Mouse (Mus musculus): Measurements from ENCODE around the gene Gpr155.

Gpr155 gene

DNA sequence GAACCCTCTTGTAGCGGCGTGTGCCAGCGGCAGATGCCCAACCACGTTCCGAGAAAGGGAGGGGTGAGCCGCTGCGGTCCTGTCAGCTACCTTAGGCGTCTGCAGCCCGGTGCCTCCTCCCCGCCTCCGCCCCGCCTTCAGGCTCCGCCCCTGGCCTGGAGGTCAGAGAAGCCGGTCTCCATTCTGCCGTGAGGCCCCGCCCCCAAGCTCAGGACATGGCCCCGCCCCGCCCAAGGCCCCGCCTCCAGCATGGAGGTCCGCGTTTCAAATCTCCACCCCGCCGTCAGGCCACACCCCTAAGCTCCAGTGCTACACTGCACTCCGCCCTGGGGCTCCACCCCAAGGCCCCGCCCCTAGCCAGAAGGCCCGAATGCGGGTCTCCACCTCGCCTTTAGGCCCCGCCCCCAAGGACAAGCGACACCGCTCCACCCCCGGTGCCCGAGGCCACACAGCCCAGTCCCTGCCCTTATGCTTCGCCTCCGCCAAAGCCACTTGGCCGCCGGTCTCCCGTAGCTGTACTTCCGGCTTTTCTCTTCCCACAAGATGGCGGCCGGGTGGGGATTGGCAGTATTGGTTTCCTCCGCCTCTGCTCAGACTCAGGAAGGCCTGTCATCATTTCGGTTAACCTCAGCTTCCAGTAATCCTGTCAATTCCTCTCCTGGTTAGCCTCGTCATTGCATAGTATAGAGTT, at the start of gene Gpr155:
Gene Gpr155, minus strand, starts transcription at position 217 of the 691 bp plus-strand sequence.
- in situ Hi-C loops (cut with MboI, MseI): no loop called here

DNA sequence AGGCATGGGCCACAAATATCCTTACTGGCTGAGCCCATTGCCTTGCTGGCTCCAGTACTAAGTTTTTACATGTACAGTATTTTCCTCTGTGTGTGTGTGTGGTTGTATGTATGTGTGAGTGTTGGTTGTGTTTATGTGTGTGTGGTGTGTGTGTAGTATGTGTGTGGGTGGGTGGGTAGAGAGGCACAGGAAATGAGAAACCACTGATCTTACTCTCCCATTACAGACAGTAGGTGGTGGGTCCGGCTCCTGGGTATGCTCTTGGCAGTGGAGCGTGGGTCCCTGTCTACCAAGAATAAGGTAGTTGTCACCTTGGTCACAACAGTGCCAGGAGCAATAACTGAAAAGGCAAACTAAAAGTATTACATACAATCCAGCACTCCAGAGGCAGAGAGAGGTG, 49.5 kb upstream of the Gpr155 start:
- in situ Hi-C loops (cut with MboI, MseI): no loop called here

DNA sequence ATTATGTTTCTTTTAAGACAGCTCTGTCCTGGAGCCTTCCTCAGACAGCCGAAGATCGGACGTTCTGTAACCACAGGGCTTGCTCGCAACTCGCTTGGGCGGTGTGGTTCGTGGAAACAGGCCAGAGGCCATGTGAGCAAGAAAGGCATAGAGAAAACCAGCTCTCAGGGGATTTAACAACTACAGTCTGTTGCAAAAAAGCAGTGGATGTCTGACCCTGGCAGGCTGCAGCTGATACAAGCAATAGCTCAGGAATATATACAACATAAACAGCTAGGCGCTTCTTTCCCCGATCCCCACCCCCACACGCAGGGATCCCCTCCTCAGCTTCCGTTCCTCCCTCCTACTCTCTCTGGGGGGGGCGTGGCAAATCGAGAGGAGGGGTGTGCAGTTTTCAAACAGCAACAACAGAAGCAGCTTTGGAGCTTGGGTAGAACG, 45.6 kb upstream of the Gpr155 start:
- in situ Hi-C loops (cut with MboI, MseI): no loop called here

DNA sequence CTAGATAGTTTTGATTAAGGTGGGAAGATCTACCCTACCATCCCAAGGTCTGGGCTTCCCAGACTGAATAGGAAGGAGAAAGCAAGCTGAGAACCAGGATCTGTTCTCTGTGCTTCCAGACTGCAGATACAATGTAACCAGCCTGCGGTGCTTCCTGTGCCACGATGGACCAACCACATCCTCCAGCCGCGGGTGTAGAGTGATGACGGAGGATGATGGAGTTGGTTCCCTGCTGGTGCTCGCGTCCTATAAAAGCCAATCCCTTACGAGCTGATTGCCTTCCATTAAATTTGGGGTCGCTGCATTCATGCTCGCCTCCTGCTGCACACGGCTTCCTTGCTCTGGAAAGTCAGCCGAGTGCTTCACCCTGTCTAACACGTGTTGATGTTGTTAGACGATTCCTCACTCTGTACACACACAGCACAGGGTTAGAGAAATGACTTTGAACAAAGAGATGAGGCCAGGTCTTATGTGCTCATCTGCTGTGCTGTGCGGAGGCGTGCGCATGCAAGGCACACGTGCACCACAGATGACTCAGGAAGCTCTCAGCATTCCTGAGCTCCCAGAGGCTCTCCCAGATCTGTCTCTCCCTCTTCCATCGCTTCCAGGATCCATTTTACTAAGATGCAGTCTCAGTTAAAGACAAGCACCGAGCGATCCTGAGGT, 42.6 kb upstream of the Gpr155 start:
- in situ Hi-C loops (cut with MboI, MseI): loop anchor here (10.0 kb wide), 1 partner anchor 264 kb away; no protein-coding TSS in a partner anchor

DNA sequence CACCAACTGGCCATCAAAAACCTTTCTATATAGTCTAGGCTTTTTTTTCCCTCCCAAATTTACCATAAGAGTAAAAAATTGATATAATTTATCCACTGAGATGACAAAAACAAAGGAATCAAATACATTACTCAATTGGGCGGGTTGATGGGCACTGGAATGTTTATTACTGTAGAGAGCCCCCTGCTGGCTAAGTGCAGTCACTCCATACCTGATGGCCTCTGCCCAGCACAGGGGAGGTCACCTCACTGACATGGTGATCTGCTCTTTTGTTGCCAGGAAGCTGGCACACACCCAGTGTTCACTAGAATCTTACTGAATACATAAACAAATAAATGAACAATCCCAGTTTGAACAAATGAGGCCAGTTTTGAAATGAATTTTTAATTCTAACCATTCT, 40.9 kb upstream of the Gpr155 start:
- in situ Hi-C loops (cut with MboI, MseI): loop anchor here (10.0 kb wide), 1 partner anchor 262 kb away; no protein-coding TSS in a partner anchor

DNA sequence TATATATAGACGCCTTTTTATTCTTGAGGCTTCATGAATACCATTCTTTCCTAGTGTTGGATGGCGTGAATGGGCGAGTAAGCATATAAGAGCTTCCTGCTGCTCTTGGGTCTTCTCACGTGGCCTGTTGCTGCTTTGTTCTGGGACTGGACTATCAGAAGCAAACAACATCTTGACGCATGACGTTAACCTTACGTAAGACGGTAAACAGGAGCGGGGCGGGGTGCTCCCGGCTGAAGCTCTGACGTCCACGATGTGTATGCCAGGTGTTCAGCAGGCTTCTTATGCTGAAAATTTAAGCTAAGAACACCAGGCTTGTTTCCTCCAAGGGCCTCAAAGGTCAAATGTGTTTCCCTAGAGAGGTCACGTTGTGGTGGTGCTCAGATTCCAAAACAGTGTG, 39.5 kb upstream of the Gpr155 start:
- in situ Hi-C loops (cut with MboI, MseI): loop anchor here (10.0 kb wide), 1 partner anchor 261 kb away; no protein-coding TSS in a partner anchor

DNA sequence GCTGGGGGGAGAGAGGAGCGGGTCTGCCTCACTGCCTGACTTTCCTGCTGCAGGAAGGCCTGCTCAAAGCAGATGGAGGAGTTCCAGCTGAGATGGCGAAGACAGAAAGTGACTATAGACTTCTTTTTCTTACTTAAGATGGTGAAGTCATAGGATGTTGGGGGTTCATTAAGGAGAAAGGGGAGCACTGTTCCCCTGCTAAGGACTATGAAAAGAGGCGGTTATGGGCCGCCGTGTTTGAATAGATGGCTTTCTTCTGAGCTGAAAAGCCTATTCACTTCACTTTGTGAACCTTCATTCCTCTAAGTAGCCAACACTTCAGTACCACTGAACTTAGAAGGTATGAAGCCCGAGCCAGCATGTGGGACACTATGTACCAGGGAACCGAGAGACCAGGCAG, 33.4 kb upstream of the Gpr155 start:
- in situ Hi-C loops (cut with MboI, MseI): loop anchor here (5.0 to 10.0 kb wide), 2 partner anchors 97 to 255 kb away; no protein-coding TSS in a partner anchor

DNA sequence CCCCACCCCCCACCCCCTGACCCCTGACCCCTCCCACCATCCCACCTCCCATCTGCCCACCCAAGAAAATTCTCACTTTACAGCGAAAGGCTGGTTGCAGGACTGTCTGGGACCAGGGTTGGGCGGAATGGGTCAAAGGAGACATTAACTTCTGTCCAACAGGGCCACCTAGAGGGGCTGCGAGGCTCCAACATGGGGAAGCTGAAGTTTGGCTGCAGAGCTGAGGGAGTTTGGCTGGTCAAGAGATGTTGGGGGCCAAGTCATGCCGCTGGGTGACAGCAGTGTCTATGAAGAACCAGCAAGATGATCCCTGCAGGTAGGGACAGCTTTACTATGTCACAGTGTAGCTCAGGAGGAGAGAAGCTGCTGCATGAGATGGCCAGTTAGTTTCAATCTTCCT, 32.9 kb upstream of the Gpr155 start:
- in situ Hi-C loops (cut with MboI, MseI): no loop called here

DNA sequence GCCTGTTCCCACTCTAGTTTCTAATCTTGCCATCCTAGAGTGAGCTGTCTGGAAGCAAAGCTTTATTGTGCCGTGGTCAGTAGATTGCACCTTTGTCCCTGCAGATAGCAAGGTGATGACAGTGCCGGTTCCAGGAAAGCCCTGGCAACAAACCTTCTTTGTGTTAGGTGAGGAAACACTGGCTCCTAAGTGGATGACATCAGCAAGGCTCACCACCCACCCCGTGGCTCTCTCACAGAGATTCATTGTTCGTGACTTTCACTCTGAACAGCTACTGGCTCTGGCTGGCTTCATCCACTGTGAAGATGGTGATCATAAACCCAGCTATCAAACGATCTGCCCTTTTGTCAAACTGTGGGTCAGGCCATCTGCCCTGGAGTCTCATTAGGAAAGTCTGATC, 29.5 kb upstream of the Gpr155 start:
- in situ Hi-C loops (cut with MboI, MseI): no loop called here

DNA sequence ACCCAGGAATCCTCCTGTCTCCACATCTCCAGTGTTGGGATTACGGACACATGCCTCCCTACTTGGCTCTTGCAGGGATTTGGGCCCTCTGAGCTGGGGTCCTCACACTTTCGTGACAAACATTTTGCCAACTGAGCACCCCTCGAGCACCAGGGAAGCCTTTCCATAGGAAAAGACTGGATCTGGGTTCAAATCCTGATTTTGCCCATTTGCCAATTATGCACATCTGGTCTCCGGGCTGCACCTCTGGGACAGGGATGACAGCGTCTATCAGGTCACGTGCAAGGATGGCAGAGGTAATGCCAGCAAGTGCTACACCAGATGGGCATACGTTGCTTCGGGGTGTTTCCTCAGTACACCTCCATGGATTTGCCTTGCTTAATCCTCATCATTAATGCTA, 23.7 kb upstream of the Gpr155 start:
- in situ Hi-C loops (cut with MboI, MseI): no loop called here

DNA sequence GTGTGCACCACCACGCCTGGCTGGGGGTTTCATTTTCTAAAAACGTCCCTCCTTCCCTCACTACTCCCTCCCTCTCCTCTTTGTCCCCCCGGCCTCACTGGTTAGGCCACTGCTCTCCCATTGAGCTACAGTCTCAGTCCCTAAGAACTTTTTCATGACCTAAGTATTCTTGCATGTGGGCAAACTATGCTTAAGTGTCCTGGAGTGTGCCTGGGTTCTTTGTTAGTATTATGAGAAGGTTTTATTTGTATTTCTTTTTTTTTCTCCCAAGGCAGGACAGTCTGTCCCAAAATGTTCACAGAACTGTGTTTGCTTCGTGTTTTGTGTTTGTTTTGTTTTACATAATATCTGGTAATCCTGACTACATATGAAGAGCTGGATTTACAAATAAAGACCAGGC, 21.3 kb upstream of the Gpr155 start:
- in situ Hi-C loops (cut with MboI, MseI): no loop called here

DNA sequence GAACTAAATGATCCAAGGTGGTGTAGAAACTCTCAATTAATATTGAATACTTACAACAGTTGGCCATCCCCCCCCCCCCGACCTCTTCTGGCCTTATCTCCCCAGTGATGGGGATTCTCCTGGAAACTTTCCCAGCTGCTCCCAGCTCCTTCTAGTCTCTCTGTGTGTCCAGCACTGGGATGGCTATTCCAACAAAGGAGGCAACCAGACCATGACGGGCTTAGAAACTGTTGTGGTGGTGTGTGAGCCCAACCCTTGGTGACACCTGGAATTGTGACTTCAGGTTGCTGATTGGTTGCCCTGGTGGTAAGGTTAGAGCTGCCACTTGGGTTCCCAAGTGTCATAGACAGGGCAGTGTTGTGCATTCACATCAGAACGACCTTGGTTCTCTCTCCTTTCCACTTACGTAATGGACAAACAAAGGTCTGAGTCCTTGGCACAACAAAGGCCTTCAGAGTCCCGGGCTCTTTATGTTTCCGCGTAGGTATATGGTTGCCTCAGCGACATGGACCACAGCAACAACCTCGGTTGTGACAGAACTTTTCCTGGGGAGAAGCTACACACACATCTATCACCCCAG, 20.1 kb upstream of the Gpr155 start:
- in situ Hi-C loops (cut with MboI, MseI): no loop called here

DNA sequence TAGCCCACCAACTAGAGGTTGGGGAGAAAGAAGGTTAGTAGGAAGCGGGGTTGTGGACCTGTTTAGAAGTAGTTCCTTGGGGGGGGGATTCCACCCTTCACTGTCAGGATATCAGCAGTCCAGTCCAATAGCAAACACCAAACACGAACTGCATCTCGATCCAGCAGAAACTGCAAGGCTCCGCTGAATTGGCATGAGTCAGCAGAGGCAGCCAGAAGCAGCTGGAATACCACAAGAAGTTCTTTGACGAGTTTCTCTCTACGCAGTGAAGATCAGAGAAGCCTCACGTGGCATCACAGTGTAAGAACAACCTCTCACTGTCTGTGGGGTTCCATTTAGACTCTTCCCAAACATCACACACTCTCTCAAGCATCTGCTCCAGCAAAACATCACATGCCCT, 18.6 kb upstream of the Gpr155 start:
- in situ Hi-C loops (cut with MboI, MseI): no loop called here

DNA sequence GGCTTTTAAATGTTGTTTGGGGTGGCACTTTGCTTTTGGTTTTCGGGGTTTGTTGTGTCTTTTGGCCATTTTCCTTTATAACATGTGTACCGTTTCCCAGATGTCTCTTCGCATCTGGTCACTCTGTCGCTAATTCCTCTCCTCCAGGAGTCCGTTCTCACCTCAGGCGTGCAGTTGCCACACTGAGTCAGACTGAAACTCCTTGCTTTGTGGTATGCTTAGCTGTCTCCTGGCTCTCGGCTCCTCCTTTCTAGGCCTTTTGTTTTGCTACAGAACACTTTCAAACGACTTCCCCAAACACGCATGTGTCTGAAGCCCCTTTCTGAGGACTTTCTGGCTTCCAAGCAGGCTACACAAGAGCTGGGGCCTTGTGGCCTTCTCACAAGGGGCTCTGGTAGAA, 18.1 kb upstream of the Gpr155 start:
- in situ Hi-C loops (cut with MboI, MseI): no loop called here

DNA sequence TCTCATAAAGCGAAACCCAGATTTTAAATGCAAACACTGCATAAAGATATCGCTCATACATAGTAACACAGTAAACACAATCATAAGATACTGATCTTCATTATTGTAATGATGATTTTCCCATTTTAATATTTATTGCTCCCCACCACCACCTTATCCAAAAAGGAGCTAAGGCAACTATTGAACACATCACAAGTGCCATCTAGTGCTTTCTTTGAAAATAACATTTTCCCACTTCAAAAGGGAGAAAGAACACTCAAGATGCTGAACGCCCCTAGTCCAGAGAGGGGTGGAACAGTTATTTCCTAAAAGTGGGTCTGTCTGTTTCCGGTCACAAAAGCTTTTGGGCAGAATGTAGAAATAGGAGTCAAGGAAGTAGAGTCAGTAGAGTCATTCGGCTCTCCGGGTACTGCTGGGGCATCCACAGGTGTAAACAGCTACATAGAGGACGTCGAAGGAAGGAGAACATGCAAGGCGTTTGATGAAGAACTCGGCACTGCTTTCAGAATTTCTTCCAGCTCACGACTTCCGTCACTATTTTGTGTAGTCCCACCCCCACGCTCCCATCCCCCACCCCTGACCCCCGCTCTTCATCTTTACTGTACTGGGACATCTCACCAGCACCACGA, 17.1 kb upstream of the Gpr155 start:
- in situ Hi-C loops (cut with MboI, MseI): no loop called here

DNA sequence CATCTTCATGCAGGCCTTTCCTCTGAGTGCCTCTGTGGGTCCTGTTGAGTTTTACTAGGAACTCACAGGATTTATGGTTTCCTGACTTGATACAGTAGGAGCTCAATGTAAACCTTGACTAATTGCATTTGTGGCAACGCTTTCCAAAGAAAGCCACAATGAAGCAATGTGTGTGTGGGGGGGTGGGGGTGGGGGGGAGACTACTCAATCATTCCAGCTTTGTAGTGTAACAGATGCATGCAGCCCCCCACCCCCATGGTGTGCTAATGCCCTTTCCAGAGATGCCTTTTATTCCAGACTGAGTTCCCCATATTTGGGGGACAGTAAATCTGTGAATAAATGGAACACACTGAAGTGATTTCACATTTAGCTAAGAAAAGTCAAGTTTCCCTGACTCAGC, 15.3 kb upstream of the Gpr155 start:
- in situ Hi-C loops (cut with MboI, MseI): no loop called here

DNA sequence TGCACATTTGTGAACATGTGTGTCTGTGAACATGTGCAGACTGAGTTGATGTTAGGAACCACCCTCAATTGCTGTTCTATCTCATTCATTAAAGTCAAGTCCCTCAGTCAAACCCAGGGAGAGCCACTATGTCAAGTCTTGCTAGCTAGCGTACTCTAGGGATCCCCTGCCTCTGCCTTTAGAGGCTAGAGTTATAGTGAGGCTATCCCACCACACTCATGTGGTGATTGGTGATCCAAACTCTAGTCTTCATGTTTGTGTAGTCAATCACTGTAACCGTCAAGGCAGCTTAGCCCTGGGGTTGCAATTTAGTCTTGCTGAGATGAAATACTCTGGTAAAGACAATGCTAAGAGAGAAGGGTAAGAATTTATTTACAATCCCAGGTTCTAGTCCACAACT, 11.1 kb upstream of the Gpr155 start:
- in situ Hi-C loops (cut with MboI, MseI): loop anchor here (5.0 kb wide), 1 partner anchor 90 kb away; no protein-coding TSS in a partner anchor

DNA sequence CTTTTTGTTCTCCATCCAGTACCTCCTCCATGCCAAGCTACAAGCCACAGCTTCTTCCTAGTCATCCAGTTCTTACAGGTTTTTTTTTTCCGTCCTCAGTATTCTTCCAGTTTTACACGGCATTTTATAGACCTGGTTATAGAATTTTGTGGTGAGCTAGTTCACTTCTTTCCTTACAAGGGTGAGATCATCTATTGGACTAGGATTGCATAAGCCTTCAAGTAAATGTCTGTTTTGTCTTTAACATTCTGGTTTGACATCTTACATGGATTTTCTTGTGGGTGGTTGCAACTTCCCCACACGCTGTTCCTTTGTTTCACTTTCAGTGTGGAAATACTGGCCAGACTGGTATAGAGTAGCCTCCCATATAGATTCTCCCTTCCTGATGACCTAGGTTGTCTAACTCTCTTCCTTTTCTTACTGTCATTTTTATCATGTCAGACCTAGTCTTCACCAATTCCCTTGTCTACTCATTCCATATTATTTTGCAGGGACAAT, 10.5 kb upstream of the Gpr155 start:
- in situ Hi-C loops (cut with MboI, MseI): loop anchor here (5.0 kb wide), 1 partner anchor 90 kb away; no protein-coding TSS in a partner anchor

DNA sequence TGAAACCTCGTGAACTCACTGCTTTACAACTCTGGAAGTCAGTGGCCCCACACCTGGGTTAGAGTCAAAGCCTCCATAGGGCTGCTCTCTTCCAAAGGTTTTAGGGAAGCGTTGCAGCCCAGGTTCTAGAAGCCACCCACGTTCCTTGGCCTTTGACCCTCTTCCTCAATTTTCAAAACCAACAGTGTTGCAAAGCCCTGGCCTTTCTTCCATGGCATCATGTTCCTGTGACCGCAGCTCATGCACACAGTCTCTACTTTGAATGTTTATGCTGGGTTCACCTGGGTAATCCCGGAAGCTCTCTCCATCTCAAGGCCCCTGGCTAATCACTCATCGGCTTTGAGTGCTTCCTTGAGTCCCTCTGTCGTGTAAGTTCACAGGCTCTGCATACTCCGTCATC, 9.1 kb upstream of the Gpr155 start:
- in situ Hi-C loops (cut with MboI, MseI): loop anchor here (5.0 kb wide), 1 partner anchor 88 kb away; no protein-coding TSS in a partner anchor

DNA sequence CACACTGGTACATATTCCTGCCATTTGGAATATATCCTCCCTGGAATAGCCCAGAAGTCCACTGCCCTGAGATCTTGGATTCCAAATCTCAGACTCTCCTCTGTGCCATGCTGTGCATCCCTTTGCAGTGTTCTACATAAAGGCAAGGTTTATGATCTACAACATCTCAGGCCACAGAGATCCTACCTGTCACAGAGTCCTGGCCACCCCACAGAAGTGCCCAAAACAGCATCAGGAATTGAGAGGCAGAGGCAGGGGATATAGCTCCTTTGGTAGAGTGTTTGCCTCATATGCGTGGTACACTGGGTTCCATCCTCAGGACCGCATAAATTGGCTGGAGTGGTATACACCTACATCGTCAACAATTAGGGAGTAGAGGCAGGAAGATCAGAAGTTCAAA, 8.1 kb upstream of the Gpr155 start:
- in situ Hi-C loops (cut with MboI, MseI): no loop called here

DNA sequence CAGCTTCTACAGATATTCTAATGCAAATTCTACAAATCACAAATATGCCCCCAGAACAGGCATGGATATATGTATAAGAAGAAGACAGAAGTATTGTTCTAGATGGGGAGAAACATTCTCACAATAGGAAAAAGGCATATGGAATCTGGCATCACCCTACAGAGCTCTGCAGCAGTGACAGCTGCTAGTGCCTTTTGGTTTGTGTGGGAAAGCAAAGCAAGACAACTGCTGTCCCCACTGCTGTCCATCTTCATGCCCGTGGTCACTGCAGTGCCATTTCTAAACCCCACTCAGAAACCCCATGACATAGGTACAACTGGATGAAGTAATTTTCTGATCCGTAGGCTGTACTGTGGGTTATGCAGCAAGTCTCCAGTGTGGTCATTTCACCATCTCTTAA, 6.4 kb upstream of the Gpr155 start:
- in situ Hi-C loops (cut with MboI, MseI): no loop called here

DNA sequence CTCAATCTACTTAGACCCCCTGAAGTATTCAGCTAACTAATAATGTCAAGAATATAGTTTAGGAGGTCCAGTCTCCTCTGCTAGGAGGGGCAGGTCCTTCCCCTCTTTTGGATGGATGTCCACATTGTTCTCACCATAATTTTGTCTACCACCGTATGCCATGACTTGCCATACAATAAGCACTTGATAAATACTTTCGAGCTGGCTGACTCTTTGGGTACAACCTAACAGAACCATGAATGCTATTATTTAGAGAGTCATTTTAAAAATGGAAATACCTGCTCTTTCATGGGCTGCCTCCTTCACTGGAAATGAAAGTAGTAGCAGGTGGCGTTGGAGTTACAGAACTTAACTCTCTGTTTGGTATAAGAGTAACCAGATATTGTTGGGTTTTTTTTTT, 3.6 kb upstream of the Gpr155 start:
- in situ Hi-C loops (cut with MboI, MseI): no loop called here
